In genomic region chr7:81565381-81566055, GRCm38 (mm10) we compare ENCODE assay signal across 11 mouse cellular contexts. TPM values are rescaled to one million over a fixed set of nuclear protein-coding genes. Genes with fewer than 3 reads are reported as not detected.
DNase-seq lines count a peak whose midpoint lies in the region; ATAC-seq and TF ChIP-seq lines count a peak whose summit lies in the region.
"Had no signal": no experiment of that assay in that cellular context is flagged by ENCODE, and none has a peak within 500 bp of the region (broad histone marks: within the 10 kb centered on the region; RNA-seq: fewer than 3 reads in every experiment).

No protein-coding gene starts in this region.

- no peaks in the 10 kb centered on the region for H3K27me3 ChIP-seq in cerebellum, adult 2 months (ENCODE audit: control insufficient read depth, insufficient read depth, low read length)
- no peaks in the 10 kb centered on the region for H3K27me3 ChIP-seq in liver, embryonic 11.5 days (replicated peaks; ENCODE audit: control insufficient read depth, insufficient read depth, low read length)
- H3K27me3 ChIP-seq in liver, embryonic 12.5 days (replicated peaks) = no peaks in the 10 kb centered on the region; the same call in 1 of the 2 replicates
- no peaks in the 10 kb centered on the region for H3K27me3 ChIP-seq in hindbrain, embryonic 15.5 days
- no peaks in the 10 kb centered on the region for H3K27me3 ChIP-seq in midbrain, postnatal 0 days (ENCODE audit: insufficient read depth, low read length)
- H3K27me3 ChIP-seq in intestine, embryonic 15.5 days (replicated peaks) = no peaks in the 10 kb centered on the region
- H3K27me3 ChIP-seq: embryonic facial prominence, embryonic 13.5 days had no signal

- H3K27ac ChIP-seq in cerebellum, adult 2 months (ENCODE audit: insufficient read depth, low read length) = no peak overlapping the region
- H3K27ac ChIP-seq in liver, embryonic 11.5 days (ENCODE audit: low read depth, low read length) = no peak overlapping the region
- H3K27ac ChIP-seq in liver, embryonic 12.5 days = no peak overlapping the region
- H3K27ac ChIP-seq in hindbrain, embryonic 15.5 days (replicated peaks) = 0 out of 2 replicates have a peak overlapping the region, but pooled peaks have one; percentile 47
- H3K27ac ChIP-seq in midbrain, postnatal 0 days (ENCODE audit: low read depth, low read length) = no peak overlapping the region
- H3K27ac ChIP-seq in intestine, embryonic 15.5 days = no peak overlapping the region
- H3K27ac ChIP-seq: embryonic facial prominence, embryonic 13.5 days; macrophage had no signal

- no peaks in the 10 kb centered on the region for H3K4me1 ChIP-seq in cerebellum, adult 2 months (ENCODE audit: control insufficient read depth, insufficient read depth, low read length)
- H3K4me1 ChIP-seq in liver, embryonic 11.5 days (replicated peaks; ENCODE audit: control insufficient read depth, insufficient read depth, low read length) = no peaks in the 10 kb centered on the region
- 0 out of 2 replicates have a peak, but pooled peaks cover 3% of the 10 kb centered on the region for H3K4me1 ChIP-seq in liver, embryonic 12.5 days
- H3K4me1 ChIP-seq in hindbrain, embryonic 15.5 days (replicated peaks) = peaks cover 7% of the 10 kb centered on the region; the same call in 1 of the 2 replicates
- H3K4me1 ChIP-seq in midbrain, postnatal 0 days (ENCODE audit: insufficient read depth, low read length) = no peaks in the 10 kb centered on the region
- no peaks in the 10 kb centered on the region for H3K4me1 ChIP-seq in intestine, embryonic 15.5 days (replicated peaks)

- H3K9me3 ChIP-seq in liver, embryonic 11.5 days (ENCODE audit: control insufficient read depth, low read length) = no peaks in the 10 kb centered on the region
- H3K9me3 ChIP-seq in liver, embryonic 12.5 days (replicated peaks) = no peaks in the 10 kb centered on the region
- H3K9me3 ChIP-seq in hindbrain, embryonic 15.5 days = no peaks in the 10 kb centered on the region
- no peaks in the 10 kb centered on the region for H3K9me3 ChIP-seq in midbrain, postnatal 0 days (ENCODE audit: low read length)
- no peaks in the 10 kb centered on the region for H3K9me3 ChIP-seq in intestine, embryonic 15.5 days
- H3K9me3 ChIP-seq: embryonic facial prominence, embryonic 13.5 days had no signal

- no peak for TF ChIP-seq POLR2A in cerebellum, adult 2 months (IDR thresholded peaks at IDR 0.05; ENCODE audit: borderline replicate concordance, insufficient read depth, low read length)

- DNase-seq in cerebellum, adult 2 months = peak; percentile 35 to 44
- no peak for DNase-seq in cerebellum, adult 11 months
- DNase-seq in liver, embryonic 11.5 days (ENCODE audit: low spot score) = peak; percentile 21
- DNase-seq in midbrain, postnatal 0 days (ENCODE audit: low spot score) = peak; percentile 55
- no peak for DNase-seq in urinary bladder, postnatal 36 days (ENCODE audit: low spot score in 2 of 2)

- no peak for TF ChIP-seq CTCF in cerebellum, adult 2 months (IDR thresholded peaks at IDR 0.05; ENCODE audit: borderline replicate concordance, insufficient read depth, low read depth, low read length)
- TF ChIP-seq CTCF in midbrain, postnatal 0 days (IDR thresholded peaks at IDR 0.05) = no peak

- no peaks in the 10 kb centered on the region for H3K36me3 ChIP-seq in liver, embryonic 11.5 days (ENCODE audit: control insufficient read depth, insufficient read depth, low read length)
- no peaks in the 10 kb centered on the region for H3K36me3 ChIP-seq in liver, embryonic 12.5 days
- H3K36me3 ChIP-seq in hindbrain, embryonic 15.5 days = no peaks in the 10 kb centered on the region
- H3K36me3 ChIP-seq in midbrain, postnatal 0 days (ENCODE audit: insufficient read depth, low read length) = no peaks in the 10 kb centered on the region
- H3K36me3 ChIP-seq in intestine, embryonic 15.5 days = no peaks in the 10 kb centered on the region
- H3K36me3 ChIP-seq: embryonic facial prominence, embryonic 13.5 days had no signal

- no peak overlapping the region for H3K9ac ChIP-seq in liver, embryonic 11.5 days (ENCODE audit: low read depth, low read length)
- no peak overlapping the region for H3K9ac ChIP-seq in liver, embryonic 12.5 days
- no peak overlapping the region for H3K9ac ChIP-seq in hindbrain, embryonic 15.5 days
- H3K9ac ChIP-seq in midbrain, postnatal 0 days (replicated peaks; ENCODE audit: low read length, poor library complexity, severe bottlenecking) = no peak overlapping the region
- H3K9ac ChIP-seq in intestine, embryonic 15.5 days = no peak overlapping the region
- H3K9ac ChIP-seq: embryonic facial prominence, embryonic 13.5 days had no signal

- 30% methylated on average over 7 of the region's 7 CpGs for WGBS in cerebellum, adult 2 months
- WGBS in liver, embryonic 11.5 days = 72% methylated on average over 7 of the region's 7 CpGs
- 59% methylated on average over 7 of the region's 7 CpGs for WGBS in liver, embryonic 12.5 days (ENCODE audit: insufficient replicate concordance)
- 55% methylated on average over 7 of the region's 7 CpGs for WGBS in hindbrain, embryonic 15.5 days
- 60% methylated on average over 7 of the region's 7 CpGs for WGBS in midbrain, postnatal 0 days
- 65% methylated on average over 7 of the region's 7 CpGs for WGBS in intestine, embryonic 15.5 days

- H3K4me3 ChIP-seq in cerebellum, adult 2 months (replicated peaks; ENCODE audit: insufficient read depth, low read depth, low read length) = no peak overlapping the region
- no peak overlapping the region for H3K4me3 ChIP-seq in liver, embryonic 11.5 days (ENCODE audit: low read depth, low read length)
- no peak overlapping the region for H3K4me3 ChIP-seq in liver, embryonic 12.5 days
- no peak overlapping the region for H3K4me3 ChIP-seq in hindbrain, embryonic 15.5 days
- H3K4me3 ChIP-seq in midbrain, postnatal 0 days (ENCODE audit: low read depth, low read length) = no peak overlapping the region
- no peak overlapping the region for H3K4me3 ChIP-seq in intestine, embryonic 15.5 days (replicated peaks)
- H3K4me3 ChIP-seq: embryonic facial prominence, embryonic 13.5 days had no signal

- H3K4me2 ChIP-seq in liver, embryonic 11.5 days = no peak overlapping the region
- no peak overlapping the region for H3K4me2 ChIP-seq in liver, embryonic 12.5 days
- H3K4me2 ChIP-seq in hindbrain, embryonic 15.5 days = no peak overlapping the region
- H3K4me2 ChIP-seq in midbrain, postnatal 0 days (ENCODE audit: low read depth, low read length, poor library complexity, severe bottlenecking) = no peak overlapping the region
- no peak overlapping the region for H3K4me2 ChIP-seq in intestine, embryonic 15.5 days (replicated peaks)
- H3K4me2 ChIP-seq: embryonic facial prominence, embryonic 13.5 days had no signal

- no peak for ATAC-seq in liver, embryonic 11.5 days (replicated peaks; ENCODE audit: low FRiP score)
- ATAC-seq in liver, embryonic 12.5 days = no peak
- ATAC-seq in hindbrain, embryonic 15.5 days (ENCODE audit: low FRiP score, low read depth) = no peak
- no peak for ATAC-seq in midbrain, postnatal 0 days (ENCODE audit: low FRiP score)
- ATAC-seq in intestine, embryonic 15.5 days = no peak

RNA-seq across cellular contexts. Expression of gene Fsd2, which starts 1.2 kb away (rescaled TPM):
- polyA plus RNA-seq in cerebellum, adult 2 months (2012; rRNA removed) = 0.16 and 0.26 TPM in 2 replicates
- 0.19 and 0.21 TPM in 2 replicates for polyA plus RNA-seq in liver, embryonic 11.5 days (2014; fragmentation: Nextera tagmentation; extraction: Ambion mirVana)
- 0.05 and 0.06 TPM in 2 replicates for polyA plus RNA-seq in liver, embryonic 12.5 days (2016; fragmentation: Nextera tagmentation; extraction: Ambion mirVana)
- polyA plus RNA-seq in hindbrain, embryonic 15.5 days (2015; fragmentation: Nextera tagmentation; extraction: Ambion mirVana) = 0.12 and 0.29 TPM in 2 replicates
- total RNA-seq in midbrain, postnatal 0 days (2014; rRNA removed) = 0.22 TPM in 1 of 2 replicates, not detected in the other
- polyA plus RNA-seq in midbrain, postnatal 0 days (2015; fragmentation: Nextera tagmentation; extraction: Ambion mirVana) = 0.28 and 0.36 TPM in 2 replicates
- 0.10 and 0.15 TPM in 2 replicates for polyA plus RNA-seq in intestine, embryonic 15.5 days (2015; fragmentation: Nextera tagmentation; extraction: Ambion mirVana)
- polyA plus RNA-seq: kidney, embryonic 14.5 days had no signal

RNA-seq across cellular contexts. Expression of gene Whamm, which starts 5.5 kb away (rescaled TPM):
- polyA plus RNA-seq in cerebellum, adult 2 months (2012; rRNA removed) = 28.6 and 29.4 TPM in 2 replicates
- polyA plus RNA-seq in liver, embryonic 11.5 days (2014; fragmentation: Nextera tagmentation; extraction: Ambion mirVana) = 10.5 and 11.6 TPM in 2 replicates
- polyA plus RNA-seq in liver, embryonic 12.5 days (2016; fragmentation: Nextera tagmentation; extraction: Ambion mirVana) = 8.2 and 9.6 TPM in 2 replicates
- 5.5 and 6.6 TPM in 2 replicates for polyA plus RNA-seq in hindbrain, embryonic 15.5 days (2015; fragmentation: Nextera tagmentation; extraction: Ambion mirVana)
- total RNA-seq in midbrain, postnatal 0 days (2014; rRNA removed) = 6.2 and 9.6 TPM in 2 replicates
- 5.4 and 5.5 TPM in 2 replicates for polyA plus RNA-seq in midbrain, postnatal 0 days (2015; fragmentation: Nextera tagmentation; extraction: Ambion mirVana)
- polyA plus RNA-seq in intestine, embryonic 15.5 days (2015; fragmentation: Nextera tagmentation; extraction: Ambion mirVana) = 5.9 and 6.3 TPM in 2 replicates

Comparison
In these comparisons a context has a peak if more than half of its experiments do, and no peak if none do; other contexts are left out.
1. DNase-seq: peak in cerebellum, adult 2 months (2 of 2), liver, embryonic 11.5 days (single experiment) and midbrain, postnatal 0 days (single experiment); none in cerebellum, adult 11 months (single experiment) and urinary bladder, postnatal 36 days (0 of 2).